Mouse (Mus musculus) embryonic facial prominence, embryonic 13.5 days (tissue): ENCODE measurements around the gene Anpep. TPM values are rescaled to one million over a fixed set of nuclear protein-coding genes. Genes with fewer than 3 reads are reported as not detected.
"Not testable (repeated sequence)": the region's sequence is repeated elsewhere in the genome, so short reads cannot be mapped to it uniquely, and the experiment has no call there.

Source experiments
- ATAC-seq: fragments of 200-750 bp; cut with Nextera tagmentation; 2 replicates; pipeline ENCODE4 v1.8.0; 2017; ENCODE audit warnings: low read depth; ENCODE audit not compliant: insufficient number of reproducible peaks, insufficient read depth, low FRiP score, low TSS enrichment
- H3K27ac ChIP-seq: fragments of 300-500 bp; sonication (generic); 2 replicates; pipeline ENCODE4 v1.5.1; 2015; ENCODE audit warnings: moderate library complexity, mild to moderate bottlenecking, inconsistent platforms
- H3K27me3 ChIP-seq: fragments of 300-500 bp; sonication (generic); 2 replicates; pipeline ENCODE4 v1.6.1; 2015; ENCODE audit warnings: mild to moderate bottlenecking, inconsistent platforms
- H3K36me3 ChIP-seq: fragments of 300-500 bp; sonication (generic); 2 replicates; pipeline ENCODE4 v1.6.1; 2015; ENCODE audit warnings: mild to moderate bottlenecking, inconsistent platforms
- H3K4me1 ChIP-seq: fragments of 300-500 bp; sonication (generic); 2 replicates; pipeline ENCODE4 v1.6.1; 2015; ENCODE audit warnings: inconsistent platforms
- H3K4me2 ChIP-seq: fragments of 300-500 bp; sonication (generic); 2 replicates; pipeline ENCODE4 v1.6.1; 2015; ENCODE audit warnings: moderate library complexity, mild to moderate bottlenecking, inconsistent platforms
- H3K4me3 ChIP-seq: fragments of 300-500 bp; sonication (generic); 2 replicates; pipeline ENCODE4 v1.5.1; 2015; ENCODE audit warnings: mild to moderate bottlenecking, inconsistent platforms
- H3K9ac ChIP-seq: fragments of 300-500 bp; sonication (generic); 2 replicates; pipeline ENCODE4 v1.6.1; 2015; ENCODE audit warnings: mild to moderate bottlenecking, inconsistent platforms
- H3K9me3 ChIP-seq: fragments of 300-500 bp; sonication (generic); 2 replicates; pipeline ENCODE4 v1.6.1; 2016; ENCODE audit warnings: inconsistent platforms
- WGBS: fragments of 180-500 bp; shearing (Covaris S2); methylation state at CpG from one replicate; pipeline ENCODE4 v1.1.7; 2015; ENCODE audit warnings: mixed read lengths; 5-methylcytosine and 5-hydroxymethylcytosine counted together
- polyA plus RNA-seq: library from polyadenylated mRNA; unstranded; fragments of >200 nt; fragmentation: Nextera tagmentation; extraction: Ambion mirVana; gene quantifications from 2 replicates; pipeline ENCODE4 v1.2.1, GENCODE M21; 2015

Anpep gene
- polyA plus RNA-seq, 1 experiment from 2014 or later, result 10.0 TPM

- H3K9me3 ChIP-seq, result no peaks in the 10 kb centered on the region
- ATAC-seq, result no peak
- H3K36me3 ChIP-seq, result no peaks in the 10 kb centered on the region
- 55% methylated on average over 5 of the region's 5 CpGs for WGBS
- H3K4me1 ChIP-seq, result peaks cover 13% of the 10 kb centered on the region
- H3K4me3 ChIP-seq, result no peak overlapping the region
- no peak overlapping the region for H3K27ac ChIP-seq
- peaks cover 4% of the 10 kb centered on the region; the same call in 1 of the 2 replicates for H3K27me3 ChIP-seq
- H3K4me2 ChIP-seq, result no peak overlapping the region
- H3K9ac ChIP-seq, result no peak overlapping the region
Measured at GRCm38 (mm10) chr7:79802037-79802436, 58.8 kb downstream of the Anpep start.

GRCm38 (mm10) chr7:79801391-79801790, 59.5 kb downstream of the Anpep start:
- Histone ChIP-seq H3K27ac (no peak overlapping the region), H3K4me1 (peaks cover 13% of the 10 kb centered on the region), H3K9me3 (no peaks in the 10 kb centered on the region), H3K4me2 (no peak overlapping the region), H3K27me3 (peaks cover 4% of the 10 kb centered on the region; the same call in 1 of the 2 replicates), H3K4me3 (no peak overlapping the region), H3K36me3 (no peaks in the 10 kb centered on the region), H3K9ac (no peak overlapping the region; the same call in 1 of the 2 replicates)
- no peak for ATAC-seq
- 75% methylated on average over 11 of the region's 11 CpGs for WGBS

GRCm38 (mm10) chr7:79800336-79800735, 60.5 kb downstream of the Anpep start:
- peaks cover 12% of the 10 kb centered on the region for H3K27me3 ChIP-seq
- no peaks in the 10 kb centered on the region for H3K9me3 ChIP-seq
- H3K27ac ChIP-seq, result no peak overlapping the region
- 74% methylated on average over 4 of the region's 4 CpGs for WGBS
- H3K4me3 ChIP-seq, result no peak overlapping the region
- H3K4me1 ChIP-seq, result peaks cover 13% of the 10 kb centered on the region
- 0 out of 2 replicates have a peak overlapping the region, but pooled peaks have one; percentile 16 for H3K9ac ChIP-seq
- no peaks in the 10 kb centered on the region for H3K36me3 ChIP-seq
- no peak for ATAC-seq
- no peak overlapping the region for H3K4me2 ChIP-seq

DNA sequence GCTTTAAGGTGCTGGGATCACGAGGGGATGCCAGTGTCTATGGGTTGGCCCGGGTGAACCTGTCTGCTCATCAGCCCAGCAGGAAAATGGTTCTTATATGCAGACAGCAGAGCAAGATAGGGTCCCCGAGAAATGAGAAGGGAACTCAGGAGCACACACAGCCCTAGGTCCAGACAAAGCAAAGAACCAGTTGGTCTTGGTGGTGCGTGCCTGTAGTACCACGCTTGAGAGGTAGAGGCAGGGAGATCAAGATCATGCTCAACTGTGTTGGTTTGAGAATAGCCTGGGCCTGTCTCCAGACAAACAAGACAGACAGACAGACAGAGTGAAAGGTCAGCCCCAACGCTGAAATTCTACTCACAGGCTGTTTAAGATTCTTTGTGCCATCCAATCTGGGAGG, 61.4 kb downstream of the Anpep start:
- 69% methylated on average over 6 of the region's 6 CpGs for WGBS
- Histone ChIP-seq H3K27ac (no peak overlapping the region), H3K27me3 (peaks cover 20% of the 10 kb centered on the region), H3K4me1 (peaks cover 13% of the 10 kb centered on the region), H3K9ac (no peak overlapping the region), H3K9me3 (no peaks in the 10 kb centered on the region), H3K36me3 (no peaks in the 10 kb centered on the region), H3K4me3 (no peak overlapping the region), H3K4me2 (no peak overlapping the region)
- no peak for ATAC-seq

- Histone ChIP-seq H3K4me2 (no peak overlapping the region), H3K4me3 (no peak overlapping the region), H3K4me1 (peaks cover 9% of the 10 kb centered on the region), H3K36me3 (no peaks in the 10 kb centered on the region), H3K27ac (no peak overlapping the region), H3K27me3 (peaks cover 24% of the 10 kb centered on the region), H3K9ac (no peak overlapping the region), H3K9me3 (no peaks in the 10 kb centered on the region)
- WGBS, result 2% methylated on average over 8 of the region's 8 CpGs
- no peak for ATAC-seq
Measured at GRCm38 (mm10) chr7:79799048-79799447, 61.8 kb downstream of the Anpep start.

DNA sequence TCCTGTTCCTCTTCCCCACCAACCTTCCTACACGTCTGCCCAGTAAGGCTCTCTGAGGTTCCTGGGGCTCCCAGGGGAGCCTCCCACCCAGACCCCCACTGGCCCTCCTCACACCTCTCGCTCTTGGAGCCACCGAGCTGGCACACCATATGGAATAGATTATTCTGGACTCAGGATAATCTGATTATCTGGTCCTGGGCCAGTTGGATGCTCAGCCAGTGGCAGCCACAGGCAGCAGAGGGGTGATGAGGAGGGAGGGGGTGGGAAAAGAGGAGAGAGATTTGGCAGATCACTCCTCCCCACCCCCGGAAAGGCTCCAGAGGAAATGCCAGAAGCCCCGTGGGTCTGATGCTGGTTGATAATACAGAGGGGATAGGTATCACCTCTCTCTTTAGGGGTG, 62.3 kb downstream of the Anpep start:
- Histone ChIP-seq H3K4me3 (no peak overlapping the region), H3K36me3 (no peaks in the 10 kb centered on the region), H3K9me3 (no peaks in the 10 kb centered on the region), H3K4me1 (peaks cover 5% of the 10 kb centered on the region), H3K27ac (no peak overlapping the region), H3K9ac (no peak overlapping the region), H3K4me2 (no peak overlapping the region), H3K27me3 (peaks cover 29% of the 10 kb centered on the region)
- 9% methylated on average over 5 of the region's 5 CpGs for WGBS
- no peak for ATAC-seq

DNA sequence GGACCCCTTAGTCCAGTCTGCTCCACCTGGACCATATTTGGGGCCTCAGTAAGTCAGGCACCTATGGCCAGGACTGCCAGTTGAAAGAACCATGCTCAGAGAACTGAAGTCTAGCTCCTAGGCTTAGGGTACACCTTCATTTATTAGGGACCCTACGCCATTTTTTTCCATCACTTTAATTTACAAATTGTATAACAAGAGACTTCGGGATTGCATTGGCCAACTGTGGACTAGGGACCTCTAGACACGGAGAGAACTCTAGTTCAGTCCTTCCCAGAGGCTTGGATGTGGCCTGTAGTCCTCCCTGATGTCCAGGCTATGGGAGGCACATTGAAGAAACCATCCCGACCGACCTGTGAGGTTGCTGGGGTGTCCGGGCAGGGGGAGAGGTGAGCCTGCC, 67.2 kb downstream of the Anpep start, which contains the start of gene Mesp1:
Mesp1 (minus strand) TSS at position 101 of the 400 bp plus-strand sequence.
- 67% methylated on average over 6 of the region's 6 CpGs for WGBS
- no peak for ATAC-seq
- Histone ChIP-seq H3K4me3 (peak within 1 kb of the TSS; percentile 53), H3K9ac (peak within 1 kb of the TSS; percentile 66), H3K9me3 (no peaks in the 10 kb centered on the region), H3K4me1 (peaks cover 17% of the 10 kb centered on the region), H3K4me2 (peak within 1 kb of the TSS; percentile 89), H3K36me3 (no peaks in the 10 kb centered on the region), H3K27ac (no peak within 1 kb of the TSS), H3K27me3 (peaks cover 66% of the 10 kb centered on the region)

- peaks cover 65% of the 10 kb centered on the region for H3K27me3 ChIP-seq
- no peak overlapping the region for H3K27ac ChIP-seq
- peaks cover 14% of the 10 kb centered on the region for H3K4me1 ChIP-seq
- H3K9me3 ChIP-seq, result no peaks in the 10 kb centered on the region
- peak overlapping the region; percentile 66 for H3K9ac ChIP-seq
- peak overlapping the region; percentile 89 for H3K4me2 ChIP-seq
- ATAC-seq, result no peak
- peak overlapping the region; percentile 53 for H3K4me3 ChIP-seq
- 2% methylated on average over 79 of the region's 80 CpGs for WGBS
- no peaks in the 10 kb centered on the region for H3K36me3 ChIP-seq
Measured at GRCm38 (mm10) chr7:79792635-79793421, 68.0 kb downstream of the Anpep start.

DNA sequence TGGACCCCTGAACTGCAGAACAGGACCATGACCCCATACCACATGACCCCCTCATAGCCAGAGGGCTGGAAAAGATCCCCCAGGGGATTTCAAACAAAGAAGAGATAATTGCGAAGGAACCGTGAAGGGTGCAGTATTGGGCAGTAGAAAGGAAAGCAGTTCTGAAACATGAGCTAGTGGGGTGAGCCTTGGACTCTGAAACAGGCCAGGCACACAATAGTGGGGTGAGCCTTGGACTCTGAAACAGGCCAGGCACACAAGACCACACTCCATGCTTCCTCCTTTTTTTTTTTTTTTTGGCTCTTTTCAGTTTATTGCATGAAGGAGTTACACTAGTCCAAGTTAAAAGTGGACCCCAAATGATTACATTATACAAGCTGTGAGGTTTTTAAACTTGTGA, 71.0 kb downstream of the Anpep start:
- H3K27me3 ChIP-seq, result peaks cover 53% of the 10 kb centered on the region
- not testable (repeated sequence) for ATAC-seq
- WGBS, result 26% methylated on average over 2 of the region's 2 CpGs

GRCm38 (mm10) chr7:79786295-79786694, 74.6 kb downstream of the Anpep start:
- ATAC-seq, result peak; percentile 63; the same call in 1 of the 2 replicates
- Histone ChIP-seq H3K9ac (no peak overlapping the region), H3K4me1 (no peaks in the 10 kb centered on the region), H3K4me3 (no peak overlapping the region), H3K9me3 (no peaks in the 10 kb centered on the region), H3K36me3 (no peaks in the 10 kb centered on the region), H3K27me3 (peaks cover 17% of the 10 kb centered on the region), H3K27ac (no peak overlapping the region), H3K4me2 (no peak overlapping the region)
- 18% methylated on average over 6 of the region's 6 CpGs for WGBS

More for the DNA sequence above, 71.0 kb downstream of the Anpep start:
- H3K9ac ChIP-seq, H3K36me3 ChIP-seq, H3K4me3 ChIP-seq, H3K27ac ChIP-seq, H3K4me2 ChIP-seq, H3K9me3 ChIP-seq: not testable (repeated sequence)
- H3K4me1 ChIP-seq, result peaks cover 14% of the 10 kb centered on the region

GRCm38 (mm10) chr7:79782516-79782855, 78.4 kb downstream of the Anpep start:
- H3K4me2 ChIP-seq, result no peak overlapping the region
- H3K27me3 ChIP-seq, result peaks cover 5% of the 10 kb centered on the region; the same call in 1 of the 2 replicates
- H3K27ac ChIP-seq, result no peak overlapping the region
- H3K9ac ChIP-seq, result no peak overlapping the region
- H3K4me1 ChIP-seq, result peaks cover 4% of the 10 kb centered on the region; the same call in 1 of the 2 replicates
- H3K4me3 ChIP-seq, result no peak overlapping the region
- no peaks in the 10 kb centered on the region for H3K36me3 ChIP-seq
- no peak for ATAC-seq
- no peaks in the 10 kb centered on the region for H3K9me3 ChIP-seq
- 78% methylated on average over 2 of the region's 2 CpGs for WGBS
